Mouse (Mus musculus): ENCODE measurements at regions not wholly inside any gene's neighbourhood (a gene's known extent, or its start where the extent isn't known, plus 50 kb on each side); places are given as distances from the start of the nearest gene placed in this dataset.

GRCm38 (mm10) chr11:8377301-8377700, 287.0 kb downstream of the Tns3 start:
- H3K9me3 ChIP-seq: no peaks in the 10 kb centered on the region
- no peaks in the 10 kb centered on the region for H3K36me3 ChIP-seq (replicated peaks)
- 91% methylated on average over 4 of the region's 4 CpGs for WGBS
- no peak for DNase-seq (ENCODE audit: low spot score)
- H3K4me1 ChIP-seq: no peaks in the 10 kb centered on the region
- no peak overlapping the region for H3K4me3 ChIP-seq
- H3K27me3 ChIP-seq (replicated peaks; ENCODE audit: low read depth, poor library complexity, severe bottlenecking): no peaks in the 10 kb centered on the region
- H3K27ac ChIP-seq (replicated peaks): no peak overlapping the region

GRCm38 (mm10) chr11:8365545-8365944, 298.8 kb downstream of the Tns3 start:
- H3K9me3 ChIP-seq: no peaks in the 10 kb centered on the region
- WGBS: 92% methylated on average over 1 of the region's 1 CpGs
- no peaks in the 10 kb centered on the region for H3K4me1 ChIP-seq
- H3K4me3 ChIP-seq: no peak overlapping the region
- H3K27me3 ChIP-seq (replicated peaks; ENCODE audit: low read depth, poor library complexity, severe bottlenecking): no peaks in the 10 kb centered on the region
- no peak for DNase-seq (ENCODE audit: low spot score)
- H3K27ac ChIP-seq (replicated peaks): no peak overlapping the region
- H3K36me3 ChIP-seq (replicated peaks): no peaks in the 10 kb centered on the region

GRCm38 (mm10) chr11:8364703-8365433, 299.5 kb downstream of the Tns3 start:
- Histone ChIP-seq H3K4me1 (no peaks in the 10 kb centered on the region), H3K4me3 (no peak overlapping the region), H3K9me3 (no peaks in the 10 kb centered on the region), H3K36me3 (replicated peaks) (no peaks in the 10 kb centered on the region), H3K27ac (replicated peaks) (no peak overlapping the region), H3K27me3 (replicated peaks; ENCODE audit: low read depth, poor library complexity, severe bottlenecking) (no peaks in the 10 kb centered on the region)
- no peak for DNase-seq (ENCODE audit: low spot score)
- WGBS: 78% methylated on average over 9 of the region's 9 CpGs

GRCm38 (mm10) chr11:8344938-8345337, 319.4 kb downstream of the Tns3 start:
- Histone ChIP-seq H3K27me3 (replicated peaks; ENCODE audit: low read depth, poor library complexity, severe bottlenecking) (no peaks in the 10 kb centered on the region), H3K27ac (replicated peaks) (no peak overlapping the region), H3K9me3 (no peaks in the 10 kb centered on the region), H3K4me3 (no peak overlapping the region), H3K4me1 (no peaks in the 10 kb centered on the region), H3K36me3 (replicated peaks) (no peaks in the 10 kb centered on the region)
- WGBS: 89% methylated on average over 14 of the region's 14 CpGs
- DNase-seq (ENCODE audit: low spot score): no peak

- 38% methylated on average over 14 of the region's 14 CpGs for WGBS
- peaks cover 10% of the 10 kb centered on the region for H3K4me1 ChIP-seq
- no peaks in the 10 kb centered on the region for H3K9me3 ChIP-seq
These were observed 361.8 kb downstream of the Tns3 start for GRCm38 (mm10) chr11:8302347-8303188.

GRCm38 (mm10) chr11:8297462-8297861, 366.9 kb downstream of the Tns3 start:
- Histone ChIP-seq H3K4me1 (peaks cover 14% of the 10 kb centered on the region), H3K27me3 (replicated peaks; ENCODE audit: low read depth, poor library complexity, severe bottlenecking) (no peaks in the 10 kb centered on the region), H3K4me3 (no peak overlapping the region), H3K27ac (replicated peaks) (no peak overlapping the region), H3K9me3 (no peaks in the 10 kb centered on the region), H3K36me3 (replicated peaks) (no peaks in the 10 kb centered on the region)
- 83% methylated on average over 5 of the region's 5 CpGs for WGBS
- no peak for DNase-seq (ENCODE audit: low spot score)

More at GRCm38 (mm10) chr11:8302347-8303188, 361.8 kb downstream of the Tns3 start:
- peak; percentile 58 for DNase-seq (ENCODE audit: low spot score)
- Histone ChIP-seq H3K36me3 (replicated peaks) (no peaks in the 10 kb centered on the region), H3K27me3 (replicated peaks; ENCODE audit: low read depth, poor library complexity, severe bottlenecking) (no peaks in the 10 kb centered on the region), H3K4me3 (no peak overlapping the region), H3K27ac (replicated peaks) (peak overlapping the region; percentile 2; the same call in 1 of the 2 replicates)

GRCm38 (mm10) chr11:8293322-8294014, 370.9 kb downstream of the Tns3 start:
- Histone ChIP-seq H3K27me3 (replicated peaks; ENCODE audit: low read depth, poor library complexity, severe bottlenecking) (no peaks in the 10 kb centered on the region), H3K27ac (replicated peaks) (no peak overlapping the region), H3K4me3 (no peak overlapping the region), H3K9me3 (no peaks in the 10 kb centered on the region), H3K4me1 (peaks cover 6% of the 10 kb centered on the region), H3K36me3 (replicated peaks) (no peaks in the 10 kb centered on the region)
- 71% methylated on average over 6 of the region's 6 CpGs for WGBS
- DNase-seq (ENCODE audit: low spot score): peak; percentile 34

GRCm38 (mm10) chr11:8285271-8285670, 379.1 kb downstream of the Tns3 start:
- DNase-seq (ENCODE audit: low spot score): no peak
- H3K4me3 ChIP-seq: no peak overlapping the region
- H3K9me3 ChIP-seq: no peaks in the 10 kb centered on the region
- no peak overlapping the region for H3K27ac ChIP-seq (replicated peaks)
- no peaks in the 10 kb centered on the region for H3K4me1 ChIP-seq
- 91% methylated on average over 1 of the region's 1 CpGs for WGBS
- H3K27me3 ChIP-seq (replicated peaks; ENCODE audit: low read depth, poor library complexity, severe bottlenecking): no peaks in the 10 kb centered on the region
- no peaks in the 10 kb centered on the region for H3K36me3 ChIP-seq (replicated peaks)

GRCm38 (mm10) chr11:8275203-8275602, 389.1 kb downstream of the Tns3 start:
- DNase-seq (ENCODE audit: low spot score): no peak
- Histone ChIP-seq H3K9me3 (no peaks in the 10 kb centered on the region), H3K4me1 (no peaks in the 10 kb centered on the region), H3K36me3 (replicated peaks) (no peaks in the 10 kb centered on the region), H3K27ac (replicated peaks) (no peak overlapping the region), H3K27me3 (replicated peaks; ENCODE audit: low read depth, poor library complexity, severe bottlenecking) (no peaks in the 10 kb centered on the region), H3K4me3 (no peak overlapping the region)
- WGBS: 83% methylated on average over 4 of the region's 4 CpGs

- Histone ChIP-seq H3K36me3 (replicated peaks) (no peaks in the 10 kb centered on the region), H3K27ac (replicated peaks) (no peak overlapping the region), H3K4me1 (no peaks in the 10 kb centered on the region), H3K4me3 (no peak overlapping the region), H3K9me3 (no peaks in the 10 kb centered on the region), H3K27me3 (replicated peaks; ENCODE audit: low read depth, poor library complexity, severe bottlenecking) (no peaks in the 10 kb centered on the region)
- DNase-seq (ENCODE audit: low spot score): no peak
- 71% methylated on average over 2 of the region's 2 CpGs for WGBS
These were observed 395.2 kb downstream of the Tns3 start for GRCm38 (mm10) chr11:8269171-8269570.

GRCm38 (mm10) chr11:8254036-8254435, 410.3 kb downstream of the Tns3 start:
- Histone ChIP-seq H3K27me3 (replicated peaks; ENCODE audit: low read depth, poor library complexity, severe bottlenecking) (no peaks in the 10 kb centered on the region), H3K4me3 (no peak overlapping the region), H3K4me1 (no peaks in the 10 kb centered on the region), H3K9me3 (no peaks in the 10 kb centered on the region), H3K36me3 (replicated peaks) (no peaks in the 10 kb centered on the region), H3K27ac (replicated peaks) (no peak overlapping the region)
- DNase-seq (ENCODE audit: low spot score): no peak
- WGBS: 78% methylated on average over 2 of the region's 2 CpGs

GRCm38 (mm10) chr11:8251360-8251759, 413.0 kb downstream of the Tns3 start:
- no peak overlapping the region for H3K27ac ChIP-seq (replicated peaks)
- H3K4me1 ChIP-seq: peaks cover 3% of the 10 kb centered on the region
- H3K4me3 ChIP-seq: no peak overlapping the region
- DNase-seq (ENCODE audit: low spot score): no peak
- 83% methylated on average over 2 of the region's 2 CpGs for WGBS
- no peaks in the 10 kb centered on the region for H3K9me3 ChIP-seq
- no peaks in the 10 kb centered on the region for H3K27me3 ChIP-seq (replicated peaks; ENCODE audit: low read depth, poor library complexity, severe bottlenecking)
- no peaks in the 10 kb centered on the region for H3K36me3 ChIP-seq (replicated peaks)

Data from embryonic facial prominence, embryonic 10.5 days (tissue).